Mouse (Mus musculus) c-Kit-positive CD71-positive TER-119-negative erythroid progenitor cells, embryonic 14.5 days (primary cell): ENCODE results near the gene Rps12.
"Not testable (repeated sequence)": the region's sequence is repeated elsewhere in the genome, so short reads cannot be mapped to it uniquely, and the experiment has no call there.

ENCODE experiments used
- DNase-seq: peaks from one replicate; pipeline ENCODE4 v3.0.0-alpha.2; 2013; ENCODE audit warnings: low read depth

Gene Rps12

DNA sequence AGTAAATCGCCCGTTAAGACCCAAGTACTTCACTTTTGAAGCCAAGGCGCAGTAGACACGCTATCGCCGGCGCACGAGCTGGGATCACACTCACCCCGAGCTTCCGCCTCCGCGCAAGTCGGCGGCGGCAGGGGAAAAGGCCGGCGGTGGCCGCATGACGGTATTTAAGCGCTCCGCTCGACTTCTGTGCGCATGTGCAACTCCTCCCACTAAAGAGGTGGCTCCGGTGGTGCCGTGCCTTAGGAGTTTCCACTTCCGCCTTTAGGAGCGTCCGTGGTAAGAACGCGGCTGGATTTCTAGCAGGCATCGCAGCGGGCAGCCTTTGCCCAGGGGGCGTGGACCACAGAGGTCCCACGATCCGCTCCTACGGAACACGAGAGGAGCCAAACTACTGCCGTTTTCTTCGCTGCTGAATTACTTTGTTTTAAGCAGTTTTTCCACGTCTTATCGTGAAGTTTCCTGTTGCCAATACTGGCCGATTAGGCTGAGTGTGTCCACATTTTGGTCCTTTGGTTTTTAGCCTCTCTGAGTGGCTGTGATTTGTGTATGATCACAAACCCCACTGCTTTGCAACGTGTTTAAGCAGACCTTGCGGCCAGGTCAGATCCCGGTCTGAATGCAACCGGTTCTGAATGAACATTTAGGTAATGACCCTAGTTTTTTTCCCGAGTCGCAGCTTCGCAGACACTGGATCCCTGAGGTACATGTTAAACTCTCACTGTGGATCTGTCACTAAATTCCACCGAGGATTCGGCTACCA, at the start of gene Rps12:
Rps12 (minus strand) TSS at position 214 of the 760 bp plus-strand sequence.
- peak; percentile 96 for DNase-seq

GRCm38 (mm10) chr10:23836003-23836964, 49.2 kb upstream of the Rps12 start:
- DNase-seq: no peak

DNA sequence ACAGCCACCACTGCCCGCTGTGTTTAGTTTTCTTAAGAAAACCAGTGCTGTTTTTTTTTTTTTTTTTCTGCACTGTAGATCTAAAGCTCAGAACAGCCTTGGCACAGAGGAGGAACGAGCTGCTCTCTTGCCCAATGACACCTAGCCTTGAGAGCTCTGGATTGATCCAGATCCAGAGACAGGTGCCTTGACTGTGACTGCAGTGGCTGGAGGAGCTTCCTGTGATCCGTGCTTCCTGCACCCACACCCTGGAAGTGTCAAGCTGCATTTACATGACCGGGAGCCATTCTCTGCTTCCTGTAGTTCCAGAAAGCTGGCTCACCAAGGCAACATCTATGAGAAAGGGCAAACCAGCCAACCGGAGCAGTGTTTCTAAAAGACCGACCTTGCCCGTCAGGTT, 39.4 kb upstream of the Rps12 start:
- DNase-seq: no peak

DNA sequence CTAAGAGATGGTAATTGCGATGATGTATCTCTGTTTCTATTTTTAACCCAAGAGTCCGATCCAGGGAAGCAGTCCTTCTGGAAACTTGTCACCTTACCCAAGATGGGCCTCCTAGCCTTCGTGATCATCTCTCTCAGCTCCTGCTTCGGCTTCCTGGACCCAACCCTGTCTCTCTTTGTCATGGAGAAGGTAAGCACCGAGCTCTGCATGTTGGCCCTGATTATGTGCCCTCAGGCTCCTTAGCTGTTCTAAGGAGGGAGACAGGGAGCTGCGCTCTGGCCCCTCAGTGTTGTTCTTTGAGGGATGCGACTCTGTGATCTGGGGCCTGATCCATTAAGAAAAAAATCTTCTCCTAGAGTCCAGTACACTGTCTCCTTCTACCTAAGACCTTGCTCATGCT, 29.2 kb upstream of the Rps12 start:
- DNase-seq: no peak

- DNase-seq: peak; percentile 46
Measured at GRCm38 (mm10) chr10:23815168-23815567, 28.1 kb upstream of the Rps12 start.

DNA sequence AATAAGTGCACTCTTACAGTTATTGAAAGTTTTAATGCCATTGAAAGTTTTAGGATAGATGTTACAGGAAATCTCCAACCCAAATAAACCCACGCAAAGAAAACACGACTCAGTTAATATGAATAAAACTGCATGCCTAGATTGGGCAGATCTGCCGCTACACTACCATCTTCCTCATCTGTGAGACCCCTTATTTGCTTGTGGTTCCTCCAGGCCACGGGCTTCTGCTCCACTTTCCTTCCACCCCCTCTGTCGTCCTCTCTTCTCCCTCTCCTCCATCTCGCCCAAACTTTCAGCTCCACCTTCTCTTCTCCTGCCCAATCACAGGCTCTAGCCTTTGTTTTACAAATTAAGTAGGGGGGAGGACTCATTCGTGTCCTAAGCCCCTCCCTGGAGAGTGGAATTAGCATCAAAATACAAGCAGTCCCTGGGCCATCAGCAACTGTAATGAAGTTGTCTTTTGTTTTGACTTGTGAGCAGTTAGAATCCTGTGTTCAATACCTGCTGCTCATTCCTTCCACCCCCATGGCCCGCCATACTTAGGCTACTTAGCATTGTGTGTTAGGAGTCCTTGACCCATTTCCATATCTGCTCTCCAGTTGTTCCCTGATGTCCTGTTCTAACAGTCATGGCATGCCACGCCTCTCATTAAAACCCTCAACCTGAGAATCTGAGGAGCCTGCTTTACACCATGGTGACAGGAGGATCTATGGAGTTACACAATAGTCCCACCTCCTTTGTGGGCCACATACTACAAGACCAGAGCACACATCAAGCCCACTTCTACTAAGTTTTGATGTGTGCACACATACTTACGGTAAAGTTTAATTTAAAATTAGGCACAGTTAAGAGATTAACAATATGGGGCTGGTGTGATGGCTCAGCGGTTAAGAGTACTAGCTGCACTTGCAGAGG, 26.0 kb upstream of the Rps12 start:
- DNase-seq: no peak

DNA sequence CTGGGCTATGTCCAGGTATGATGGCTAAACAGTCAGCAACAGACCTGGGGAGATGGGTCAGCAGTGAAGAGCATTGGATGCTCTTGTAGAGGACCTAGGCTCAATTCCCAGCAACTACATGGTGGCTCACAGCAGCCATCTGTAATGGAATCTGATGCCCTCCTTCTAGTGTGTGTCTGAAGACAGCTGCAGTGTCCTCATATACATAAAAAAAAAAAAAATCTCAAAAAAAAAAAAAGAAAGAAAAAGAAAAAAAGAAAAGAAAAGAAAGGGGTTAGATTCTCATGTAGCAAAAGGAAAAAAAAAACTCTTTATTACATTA, 25.3 kb upstream of the Rps12 start:
- DNase-seq: no peak

- DNase-seq: peak; percentile 50
Measured at GRCm38 (mm10) chr10:23811635-23812437, 24.8 kb upstream of the Rps12 start.

GRCm38 (mm10) chr10:23806201-23806600, 19.1 kb upstream of the Rps12 start:
- DNase-seq: no peak

GRCm38 (mm10) chr10:23804665-23805064, 17.6 kb upstream of the Rps12 start:
- DNase-seq: no peak

DNA sequence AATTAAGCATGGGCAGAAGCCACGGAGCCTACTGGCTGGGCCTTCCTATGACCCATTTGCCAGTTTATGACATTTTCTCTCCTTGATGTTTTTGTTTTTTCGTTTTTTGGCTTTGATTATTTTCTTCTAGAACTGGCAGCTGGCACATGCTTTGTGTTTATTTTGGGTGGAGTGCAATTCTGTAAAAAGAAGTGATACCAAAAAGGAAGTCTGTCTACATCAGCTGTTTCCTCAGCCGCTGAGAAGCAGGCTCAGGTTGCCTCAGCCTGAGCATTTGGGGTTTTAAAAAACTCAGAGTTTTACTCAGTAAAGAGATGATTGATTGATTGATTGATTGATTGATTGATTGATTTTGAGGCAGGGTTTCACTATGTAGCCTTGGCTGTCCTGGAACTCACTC, 15.8 kb upstream of the Rps12 start:
- no peak for DNase-seq

GRCm38 (mm10) chr10:23799933-23800332, 12.9 kb upstream of the Rps12 start:
- DNase-seq: no peak

DNA sequence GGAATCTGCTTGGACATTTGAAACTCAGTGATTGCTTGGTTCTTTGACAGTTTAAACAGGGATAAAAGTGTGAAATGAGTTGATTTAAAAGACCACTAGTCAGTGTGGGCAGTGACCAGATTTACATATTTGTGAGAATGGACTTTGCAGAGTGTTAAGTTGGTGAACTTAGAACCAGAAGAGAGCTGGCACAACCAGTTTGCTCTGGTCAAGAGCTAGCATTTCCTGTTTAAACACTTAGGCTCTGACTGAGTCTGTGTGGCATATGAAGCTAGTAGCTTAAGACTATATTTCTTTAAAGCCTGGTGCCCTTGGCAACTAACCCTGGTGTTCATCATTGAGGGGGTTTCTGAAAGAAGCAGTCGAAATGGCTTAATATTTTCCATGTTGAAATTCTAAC, 11.1 kb upstream of the Rps12 start:
- no peak for DNase-seq

GRCm38 (mm10) chr10:23797606-23798005, 10.5 kb upstream of the Rps12 start:
- DNase-seq: no peak

DNA sequence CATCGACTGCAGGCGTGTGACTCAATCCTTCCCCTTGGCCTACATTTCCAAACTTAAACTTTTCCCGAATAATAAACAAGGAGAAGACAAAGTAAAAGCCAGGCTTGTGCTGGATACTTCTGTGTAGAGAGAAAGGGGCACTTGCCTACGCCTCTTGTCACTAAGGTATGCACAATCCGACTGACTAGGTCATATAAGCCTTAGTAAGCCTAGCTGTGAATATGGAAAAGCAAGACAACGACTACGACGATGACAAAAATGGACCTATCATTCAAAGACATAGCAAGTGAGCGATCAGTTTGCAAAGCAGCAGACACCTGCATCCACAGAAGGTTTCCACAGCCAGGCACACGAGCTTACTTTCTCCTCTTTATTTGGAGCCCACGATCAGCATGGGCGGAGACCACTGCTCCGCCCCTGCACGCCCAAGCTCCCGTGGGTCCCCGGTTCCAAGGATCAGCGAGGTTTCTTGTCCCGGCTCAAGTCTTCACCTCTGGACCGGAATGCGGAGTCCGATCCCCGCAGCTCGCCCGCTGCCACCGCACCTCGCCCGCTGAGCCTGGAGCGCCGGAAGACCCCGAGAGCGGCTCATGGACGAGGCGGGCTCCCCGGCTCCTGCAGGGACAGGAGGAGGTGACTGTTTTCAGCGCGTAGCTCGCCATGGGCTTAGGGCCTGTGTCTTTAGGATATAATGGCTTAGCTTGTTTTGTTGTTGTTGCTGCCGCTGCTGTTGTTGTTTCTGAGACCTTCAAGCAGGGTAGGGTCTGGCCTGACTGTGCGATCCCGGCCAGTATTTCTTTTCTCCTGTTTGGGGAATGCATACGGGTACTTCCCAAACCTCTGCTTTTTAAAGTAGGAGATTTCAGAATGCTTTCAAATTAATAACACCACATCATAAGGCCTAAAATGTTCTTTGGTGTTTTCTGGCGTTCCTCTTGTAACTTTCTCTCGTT, 9.8 kb upstream of the Rps12 start, which contains the start of gene Slc18b1:
Slc18b1 (plus strand) TSS at position 436 of the 953 bp plus-strand sequence.
- DNase-seq: no peak

GRCm38 (mm10) chr10:23795871-23796520, 8.9 kb upstream of the Rps12 start:
- no peak for DNase-seq

DNA sequence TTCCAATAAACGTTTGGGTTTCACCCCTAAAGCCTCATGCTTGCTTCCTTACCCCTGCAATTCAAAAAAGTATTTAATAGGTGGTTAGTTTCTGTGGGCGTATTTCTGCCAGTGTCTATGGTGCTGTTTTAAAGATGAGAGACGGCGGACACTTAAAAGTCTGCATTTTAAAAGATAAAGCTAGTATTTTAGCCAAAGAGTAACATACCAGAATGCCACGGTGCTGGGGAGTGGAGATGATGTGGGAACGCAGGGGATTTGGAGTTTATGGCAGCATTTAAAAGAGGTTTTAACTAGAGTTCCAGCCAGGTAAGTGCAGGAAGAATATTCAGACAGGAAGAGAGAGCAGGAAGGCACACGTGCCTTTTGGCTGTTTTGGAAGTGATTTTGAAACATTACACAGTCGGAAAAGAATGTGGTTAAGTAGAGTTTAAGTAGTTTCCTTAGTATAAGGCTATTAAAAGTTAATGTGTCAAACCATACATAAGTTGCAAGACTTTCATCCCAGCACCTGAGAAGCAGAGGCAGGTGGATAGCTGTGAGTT, 1.1 kb upstream of the Rps12 start:
- no peak for DNase-seq

DNA sequence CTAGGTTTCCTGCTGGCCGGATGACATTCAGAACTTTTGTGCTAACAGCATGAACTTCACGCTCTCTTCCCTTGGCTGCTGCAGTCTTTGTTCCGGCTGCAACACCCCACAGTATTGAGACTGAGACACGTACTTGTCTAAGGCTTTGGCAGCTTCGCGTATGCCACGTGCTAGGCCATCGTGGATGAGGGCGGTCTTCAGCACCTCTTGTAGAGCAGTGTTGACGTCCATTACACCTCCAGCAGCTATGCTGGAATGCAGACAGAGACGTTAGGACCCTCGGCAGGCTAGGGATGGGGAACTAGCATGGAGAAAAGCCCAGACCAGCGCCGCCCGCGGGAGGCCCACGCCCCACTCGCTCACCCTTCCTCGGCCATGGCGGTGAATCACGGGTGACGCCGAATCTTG, 440 bp downstream of the Rps12 start:
- DNase-seq: not testable (repeated sequence)

- no peak for DNase-seq
Measured at GRCm38 (mm10) chr10:23786040-23786439, 1.0 kb downstream of the Rps12 start.
